Mouse (Mus musculus) 3T3-L1 (cell line): ENCODE measurements around the gene Gpx6.
A peak's percentile ranks its signal among the peaks of the same experiment; 100 is the strongest.

Experiments used
- DNase-seq: peaks from one replicate; pipeline ENCODE4 v3.0.0-alpha.2; 2015; ENCODE audit warnings: low read depth, low spot score

Gpx6 gene

GRCm38 (mm10) chr13:21311926-21312325 lies at the start of gene Gpx6:
TSS of gene Gpx6 (plus strand) at chr13:21312125.
- no peak for DNase-seq

GRCm38 (mm10) chr13:21262787-21263461 lies 49.0 kb upstream of the Gpx6 start:
- DNase-seq = peak; percentile 6

GRCm38 (mm10) chr13:21263910-21264309 lies 48.0 kb upstream of the Gpx6 start:
- DNase-seq = no peak

- DNase-seq = peak; percentile 66
These were observed 47.6 kb upstream of the Gpx6 start for GRCm38 (mm10) chr13:21264366-21264765.

GRCm38 (mm10) chr13:21265736-21266135 lies 46.2 kb upstream of the Gpx6 start:
- no peak for DNase-seq

GRCm38 (mm10) chr13:21267541-21267940 lies 44.4 kb upstream of the Gpx6 start:
- no peak for DNase-seq

- DNase-seq = peak; percentile 48
These were observed 43.7 kb upstream of the Gpx6 start for GRCm38 (mm10) chr13:21268262-21268661.

GRCm38 (mm10) chr13:21275021-21275814 lies 36.7 kb upstream of the Gpx6 start:
- DNase-seq = peak; percentile 82

GRCm38 (mm10) chr13:21275815-21276550 lies 35.9 kb upstream of the Gpx6 start:
- DNase-seq = peak; percentile 93

- DNase-seq = no peak
These were observed 35.4 kb upstream of the Gpx6 start for GRCm38 (mm10) chr13:21276551-21276950.

GRCm38 (mm10) chr13:21279076-21279475 lies 32.8 kb upstream of the Gpx6 start:
- peak; percentile 27 for DNase-seq

GRCm38 (mm10) chr13:21279559-21279958 lies 32.4 kb upstream of the Gpx6 start:
- peak; percentile 98 for DNase-seq

GRCm38 (mm10) chr13:21292631-21293030 lies 19.3 kb upstream of the Gpx6 start, which contains the start of gene Gpx5:
TSS of gene Gpx5 (minus strand) at chr13:21292731.
- DNase-seq = no peak

- no peak for DNase-seq
These were observed 13.4 kb upstream of the Gpx6 start for GRCm38 (mm10) chr13:21298557-21298956.

- no peak for DNase-seq
These were observed 7.3 kb upstream of the Gpx6 start for GRCm38 (mm10) chr13:21304483-21305066.

- DNase-seq = peak; percentile 50
These were observed 2.1 kb upstream of the Gpx6 start for GRCm38 (mm10) chr13:21309788-21310187.

- no peak for DNase-seq
These were observed 929 bp downstream of the Gpx6 start for GRCm38 (mm10) chr13:21312854-21313253.

- no peak for DNase-seq
These were observed 2.0 kb downstream of the Gpx6 start for GRCm38 (mm10) chr13:21313903-21314302.

- no peak for DNase-seq
These were observed 8.3 kb downstream of the Gpx6 start for GRCm38 (mm10) chr13:21320262-21320661.

GRCm38 (mm10) chr13:21321890-21322494 lies 10.1 kb downstream of the Gpx6 start:
- no peak for DNase-seq
